Mouse (Mus musculus) lung, postnatal 25 days (tissue): ENCODE results near the gene Nup205.
"Not testable (repeated sequence)": the region's sequence is repeated elsewhere in the genome, so short reads cannot be mapped to it uniquely, and the experiment has no call there.

Experiments
- DNase-seq: peaks from one replicate; pipeline ENCODE4 v3.0.0; 2022; ENCODE audit warnings: low spot score

The Nup205 gene

GRCm38 (mm10) chr6:35176979-35177649, at the start of gene Nup205:
Gene Nup205 (plus strand): TSS chr6:35177421.
- DNase-seq = peak; percentile 80

- peak; percentile 2 for DNase-seq
Observed at GRCm38 (mm10) chr6:35132806-35133205, 44.4 kb upstream of the Nup205 start.

- DNase-seq = no peak
Observed at GRCm38 (mm10) chr6:35133246-35133578, 44.0 kb upstream of the Nup205 start.

- DNase-seq = peak; percentile 99
Observed at GRCm38 (mm10) chr6:35133579-35134488, 43.4 kb upstream of the Nup205 start, which contains the start of gene Cnot4. Gene Cnot4 (minus strand): TSS chr6:35133724.

- no peak for DNase-seq
Observed at GRCm38 (mm10) chr6:35134844-35135243, 42.4 kb upstream of the Nup205 start.

GRCm38 (mm10) chr6:35140351-35140750, 36.9 kb upstream of the Nup205 start:
- no peak for DNase-seq

- DNase-seq = no peak
Observed at GRCm38 (mm10) chr6:35145569-35145968, 31.7 kb upstream of the Nup205 start.

GRCm38 (mm10) chr6:35147726-35148422, 29.3 kb upstream of the Nup205 start:
- no peak for DNase-seq

GRCm38 (mm10) chr6:35154540-35154939, 22.7 kb upstream of the Nup205 start:
- DNase-seq = no peak

- no peak for DNase-seq
Observed at GRCm38 (mm10) chr6:35169250-35169649, 8.0 kb upstream of the Nup205 start.

GRCm38 (mm10) chr6:35172028-35172427, 5.2 kb upstream of the Nup205 start:
- DNase-seq = not testable (repeated sequence)

GRCm38 (mm10) chr6:35173181-35173580, 4.0 kb upstream of the Nup205 start:
- DNase-seq = no peak

- DNase-seq = peak; percentile 19
Observed at GRCm38 (mm10) chr6:35177650-35178272, 540 bp downstream of the Nup205 start.

- DNase-seq = not testable (repeated sequence)
Observed at GRCm38 (mm10) chr6:35179299-35179698, 2.1 kb downstream of the Nup205 start.

- no peak for DNase-seq
Observed at GRCm38 (mm10) chr6:35184781-35185180, 7.6 kb downstream of the Nup205 start.

GRCm38 (mm10) chr6:35191198-35191597, 14.0 kb downstream of the Nup205 start:
- DNase-seq = no peak

- DNase-seq = no peak
Observed at GRCm38 (mm10) chr6:35225696-35226095, 48.5 kb downstream of the Nup205 start.

GRCm38 (mm10) chr6:35229415-35229814, 52.2 kb downstream of the Nup205 start:
- DNase-seq = no peak

GRCm38 (mm10) chr6:35236108-35236785, 59.0 kb downstream of the Nup205 start:
- DNase-seq = no peak

- DNase-seq = no peak
Observed at GRCm38 (mm10) chr6:35243252-35243651, 66.0 kb downstream of the Nup205 start.

GRCm38 (mm10) chr6:35243989-35244388, 66.8 kb downstream of the Nup205 start:
- DNase-seq = no peak

GRCm38 (mm10) chr6:35245086-35245485, 67.9 kb downstream of the Nup205 start:
- DNase-seq = no peak
